Mouse (Mus musculus) cerebellum, adult 11-12 months (tissue): ENCODE measurements around the gene Krt34.

Experiments used
- DNase-seq: peaks from one replicate; pipeline ENCODE4 v3.0.0; 2022

Krt34 gene

DNA sequence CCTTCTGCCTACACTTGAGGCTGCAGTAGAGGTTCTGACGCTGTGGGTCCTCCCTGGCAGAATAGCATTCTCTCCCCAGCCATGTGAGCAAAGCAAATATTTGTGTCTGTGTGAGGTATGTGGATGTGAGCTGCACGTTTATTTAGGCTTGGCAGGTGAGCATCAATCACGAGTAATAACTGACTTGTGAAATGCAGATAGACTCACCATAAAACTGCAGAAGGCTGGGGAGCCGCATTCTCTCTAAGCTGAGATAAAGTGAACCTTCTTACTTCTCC lies 47.0 kb downstream of the Krt34 start:
- no peak for DNase-seq

DNA sequence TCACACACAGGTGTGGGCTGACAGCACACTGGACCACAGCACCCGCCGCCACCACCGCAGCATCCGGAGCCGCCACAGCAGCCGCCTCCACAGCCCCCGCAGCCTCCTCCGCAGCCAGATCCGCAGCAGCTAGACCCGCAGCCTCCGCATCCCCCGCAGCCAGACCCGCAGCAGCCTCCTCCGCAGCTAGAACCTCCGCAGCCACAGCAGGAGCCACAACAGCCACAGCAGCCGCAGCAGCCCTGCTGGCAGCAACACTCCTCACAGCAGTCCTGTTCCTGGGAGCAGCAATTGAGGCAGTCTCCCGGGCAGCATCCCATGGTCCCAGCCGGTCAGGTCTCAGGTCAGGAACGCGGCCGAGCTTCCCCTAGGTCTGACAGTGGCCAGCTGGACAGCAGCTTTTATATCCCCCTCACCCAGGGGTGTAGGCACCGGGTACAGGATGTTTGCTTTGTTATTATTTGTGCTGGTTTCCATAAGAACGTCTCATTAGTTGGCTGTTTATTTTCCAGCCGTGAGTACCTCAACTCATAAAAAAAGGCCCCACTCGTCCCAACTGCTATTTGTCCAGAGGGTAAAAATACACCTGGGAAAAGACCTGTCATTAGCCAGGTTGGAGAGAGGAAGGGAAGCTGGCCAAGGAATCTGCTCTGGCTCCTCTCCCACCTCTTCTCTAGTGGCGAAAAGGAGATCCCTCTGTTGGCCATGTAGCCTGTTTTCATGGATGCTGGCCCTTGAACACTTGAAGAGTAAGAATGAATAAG lies 47.6 kb downstream of the Krt34 start, which contains the start of gene Krtap17-1:
Krtap17-1 (minus strand) TSS at position 375 of the 764 bp plus-strand sequence.
- no peak for DNase-seq

DNA sequence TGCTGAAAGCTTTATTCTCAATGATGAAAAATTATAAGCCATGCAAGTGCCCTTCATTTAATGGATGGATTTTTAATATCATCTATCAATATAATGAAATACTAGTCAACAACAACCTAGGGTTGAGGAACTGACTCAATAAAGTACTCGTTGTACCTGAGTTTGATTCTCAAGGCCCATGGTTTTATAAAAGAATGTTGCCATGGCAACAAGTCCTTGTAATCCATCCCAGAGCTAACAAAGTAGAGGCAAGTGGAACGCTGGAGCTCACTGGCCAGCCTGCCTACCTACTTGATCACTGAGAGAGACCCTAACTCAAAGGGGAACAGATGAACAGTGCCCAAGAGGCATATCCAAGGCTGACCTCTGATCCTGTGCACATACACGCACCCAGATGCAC lies 50.8 kb downstream of the Krt34 start:
- no peak for DNase-seq

DNA sequence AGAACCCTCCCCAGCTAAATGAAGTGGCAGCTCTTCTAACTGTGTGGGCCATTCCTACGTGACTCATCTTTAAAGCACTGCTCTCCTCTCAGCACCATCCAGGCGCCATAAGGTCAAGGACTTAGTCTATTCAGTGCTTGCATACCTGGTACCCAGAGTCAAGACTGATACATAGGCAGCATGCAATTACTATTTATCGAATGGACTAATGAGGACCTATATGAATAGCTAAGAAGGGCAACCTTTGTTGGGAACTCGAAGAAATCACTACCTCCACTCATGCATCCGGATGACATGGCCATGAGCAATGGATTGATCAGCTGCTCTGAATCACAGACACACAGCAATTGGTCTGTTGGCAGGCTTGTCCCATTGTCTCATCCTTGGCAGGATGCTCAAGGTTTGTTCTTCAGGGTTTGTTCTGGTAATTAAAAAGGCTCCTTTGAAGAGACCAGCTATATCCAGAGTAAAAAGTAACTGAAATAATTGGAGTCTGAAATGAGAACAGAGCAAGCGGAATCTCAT lies 51.4 kb downstream of the Krt34 start:
- no peak for DNase-seq

DNA sequence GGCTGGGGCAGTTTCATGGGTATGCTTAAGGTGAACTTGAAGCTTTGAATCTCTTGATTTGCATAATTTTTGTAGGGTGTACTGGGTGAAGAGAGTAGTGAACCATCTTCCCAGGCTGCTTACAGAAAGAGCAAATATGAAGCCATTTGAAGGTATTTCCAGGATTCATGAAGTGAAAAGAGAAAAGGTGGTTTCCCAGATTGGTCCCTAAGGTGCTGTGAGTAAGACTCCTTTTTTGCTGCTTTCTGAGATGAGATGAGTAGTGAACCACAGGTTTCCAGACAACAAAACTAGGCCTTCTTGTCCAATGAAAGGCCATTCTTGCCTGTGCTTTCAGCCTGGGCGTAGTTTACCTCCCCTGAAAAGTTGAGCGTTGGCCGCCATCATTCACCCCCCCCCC lies 52.8 kb downstream of the Krt34 start:
- no peak for DNase-seq
